Mouse (Mus musculus): ENCODE data around the gene Pfdn4.

Pfdn4 gene

DNA sequence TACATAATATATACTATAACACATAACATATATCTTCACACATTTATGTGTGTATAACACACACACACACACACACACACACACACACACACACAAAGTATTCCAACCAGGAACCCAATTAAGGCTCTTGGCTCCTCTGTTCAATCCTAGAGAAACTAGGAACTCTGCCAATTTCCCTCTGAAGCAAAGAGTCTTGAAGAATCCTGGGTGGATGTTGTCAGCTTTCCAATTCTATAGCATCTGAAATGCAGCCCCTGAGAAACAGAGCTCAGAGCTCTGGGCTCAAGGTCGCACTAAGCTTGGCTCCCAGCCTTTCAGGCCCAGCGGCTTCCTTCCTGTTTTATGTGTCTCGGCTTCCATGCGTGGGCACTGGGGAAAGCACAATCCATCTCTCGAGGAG lies 54.0 kb downstream of the Pfdn4 start:
- in situ Hi-C loops (cut with MboI), result no loop called here

DNA sequence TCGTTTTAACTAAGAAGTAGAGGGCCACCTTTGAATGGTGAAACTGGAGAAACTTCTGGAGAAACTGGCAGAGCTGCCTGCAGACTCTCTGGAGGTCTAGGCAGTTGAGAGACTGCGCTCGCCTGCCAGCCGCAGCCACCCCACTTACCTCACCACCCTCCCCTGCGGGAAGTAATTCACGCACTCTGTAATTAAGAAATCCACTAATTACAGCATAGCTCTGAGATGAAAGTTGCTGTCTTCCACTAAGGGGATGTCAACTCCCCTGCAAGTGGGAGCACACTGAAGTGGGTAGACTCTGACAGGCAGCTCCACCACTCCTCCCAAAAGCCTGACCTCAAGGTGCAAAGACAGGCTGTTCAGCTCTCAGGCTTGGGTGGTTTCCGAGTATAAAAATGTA lies 55.9 kb downstream of the Pfdn4 start:
- in situ Hi-C loops (cut with MboI), result no loop called here

DNA sequence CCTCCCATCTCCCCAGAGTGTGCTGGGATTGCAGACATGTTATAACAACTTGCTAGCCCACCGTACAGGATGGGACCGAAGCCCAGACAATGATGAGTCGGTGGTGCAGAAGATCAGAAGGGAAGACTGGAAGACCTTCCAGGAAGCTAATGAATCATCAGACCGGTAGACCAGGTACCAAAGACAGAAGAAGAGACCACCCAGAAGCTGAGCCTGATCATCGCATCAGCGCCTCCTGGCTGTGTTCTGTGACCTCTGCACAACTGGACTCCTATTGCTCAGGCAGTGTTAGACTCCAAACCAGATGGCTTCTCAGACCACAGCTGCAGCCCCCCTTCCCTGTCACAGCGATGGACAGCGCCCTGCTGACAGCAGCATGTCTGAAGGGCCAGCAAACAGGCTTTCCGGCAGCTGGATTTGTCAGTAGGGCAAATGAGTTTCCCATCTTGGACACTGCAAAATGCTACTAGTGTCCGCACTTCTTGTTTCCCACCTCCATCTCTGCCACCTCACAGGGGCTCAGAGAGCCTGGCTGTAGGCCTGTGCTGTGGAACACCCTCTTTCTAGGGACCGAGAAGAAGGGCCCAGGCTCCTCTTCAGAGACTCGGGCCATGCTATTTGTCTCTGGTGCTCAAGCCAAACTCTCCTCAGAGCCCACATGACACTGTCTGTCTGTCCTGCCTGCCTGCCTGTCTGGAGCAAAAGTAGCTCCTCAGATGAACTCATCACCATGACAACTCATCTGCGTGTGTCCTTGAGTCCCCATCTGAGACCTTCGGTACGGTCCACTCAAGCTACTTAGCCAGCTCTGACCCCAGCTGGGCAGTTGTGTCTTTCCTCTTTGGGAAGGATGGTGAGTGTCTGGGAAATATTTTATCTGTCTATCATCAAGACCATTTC lies 68.0 kb downstream of the Pfdn4 start:
- in situ Hi-C loops (cut with MboI), result no loop called here

DNA sequence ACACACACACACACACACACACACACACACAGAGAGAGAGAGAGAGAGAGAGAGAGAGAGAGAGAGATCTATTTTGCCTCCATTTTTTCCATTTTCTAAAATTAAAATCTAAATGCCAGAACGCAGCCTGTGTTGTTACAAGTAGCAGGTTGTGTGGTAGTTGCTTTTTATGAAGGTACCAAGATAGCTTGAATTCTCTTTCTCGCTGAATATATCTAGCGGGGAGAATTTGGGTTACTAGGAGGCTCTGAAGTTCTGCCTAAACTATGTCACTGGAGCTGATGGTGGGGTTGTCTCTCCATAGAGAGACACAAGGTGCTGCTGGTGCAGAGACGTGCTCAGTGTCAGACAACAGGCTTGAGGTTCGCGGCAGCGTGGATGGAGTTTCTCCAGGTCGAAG lies 68.8 kb downstream of the Pfdn4 start:
- in situ Hi-C loops (cut with MboI), result no loop called here

All from mature B cell (primary cell).